Mouse (Mus musculus): ENCODE data around the gene Dhx40. TPM values are rescaled to one million over a fixed set of nuclear protein-coding genes. Genes with fewer than 3 reads are reported as not detected.

The Dhx40 gene
- polyA plus RNA-seq (2015; fragmentation: Nextera tagmentation; extraction: Ambion mirVana): 24.2 and 27.8 TPM in 2 replicates

- peaks cover 11% of the 10 kb centered on the region for H3K4me1 ChIP-seq (replicated peaks)
- WGBS: 5% methylated on average over 40 of the region's 40 CpGs
- peak; percentile 96 for ATAC-seq (ENCODE audit: low read depth)
- no peaks in the 10 kb centered on the region for H3K9me3 ChIP-seq
- peak within 1 kb of the TSS; percentile 64 for H3K9ac ChIP-seq
- H3K36me3 ChIP-seq: peaks cover 25% of the 10 kb centered on the region
- H3K4me3 ChIP-seq: peak within 1 kb of the TSS; percentile 71
- H3K27me3 ChIP-seq: peaks cover 7% of the 10 kb centered on the region; the same call in 1 of the 2 replicates
- peak within 1 kb of the TSS; percentile 85 for H3K27ac ChIP-seq (replicated peaks)
- H3K4me2 ChIP-seq: peak within 1 kb of the TSS; percentile 75
Measured at GRCm38 (mm10) chr11:86807505-86807989, at the start of gene Dhx40. Gene Dhx40, minus strand, starts transcription at chr11:86807746.

DNA sequence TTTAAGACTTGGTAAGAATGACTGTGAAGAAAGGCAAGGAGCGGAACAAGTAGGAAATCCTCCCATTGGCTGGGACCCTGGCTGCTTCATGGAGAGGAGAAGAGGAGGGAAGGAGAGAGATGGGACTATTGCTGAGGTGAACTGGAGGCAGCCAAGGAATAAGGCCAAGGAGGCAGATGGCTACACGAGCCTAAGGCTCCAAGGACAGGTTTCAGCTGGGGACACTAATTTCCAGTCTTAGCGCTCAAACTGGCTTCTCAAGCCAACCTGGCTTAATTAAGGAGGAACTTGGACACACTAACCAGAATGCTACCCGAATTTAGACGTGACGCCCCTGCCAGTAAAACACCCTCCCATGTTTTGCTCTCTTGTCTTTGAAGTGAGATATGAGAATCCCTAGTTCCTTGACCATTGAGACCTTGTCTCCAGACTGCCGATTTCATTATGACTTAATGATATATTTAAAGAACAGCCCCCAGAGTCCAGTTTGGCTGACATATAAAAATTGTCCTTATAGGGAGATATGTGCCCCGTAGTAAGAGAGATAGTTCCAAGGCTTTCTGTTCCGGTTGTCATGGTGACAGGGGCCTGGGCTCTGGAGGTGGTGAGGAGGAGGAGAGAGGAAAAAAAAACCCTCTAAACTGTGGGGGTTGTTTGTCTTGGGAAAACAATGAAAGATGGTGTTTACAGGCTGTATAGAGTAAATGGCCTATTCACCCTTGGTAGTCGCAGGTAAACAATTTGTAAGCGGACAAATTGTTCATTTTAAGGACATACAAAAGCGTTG lies 48.3 kb upstream of the Dhx40 start:
- H3K9me3 ChIP-seq: peaks cover 4% of the 10 kb centered on the region; the same call in 1 of the 2 replicates
- 60% methylated on average over 12 of the region's 12 CpGs for WGBS
- H3K4me2 ChIP-seq: no peak overlapping the region
- no peak for ATAC-seq (ENCODE audit: low read depth)
- H3K27me3 ChIP-seq: no peaks in the 10 kb centered on the region
- no peak overlapping the region for H3K27ac ChIP-seq (replicated peaks)
- no peak overlapping the region for H3K9ac ChIP-seq
- no peaks in the 10 kb centered on the region for H3K36me3 ChIP-seq
- peaks cover 28% of the 10 kb centered on the region for H3K4me1 ChIP-seq (replicated peaks)
- no peak overlapping the region for H3K4me3 ChIP-seq

DNA sequence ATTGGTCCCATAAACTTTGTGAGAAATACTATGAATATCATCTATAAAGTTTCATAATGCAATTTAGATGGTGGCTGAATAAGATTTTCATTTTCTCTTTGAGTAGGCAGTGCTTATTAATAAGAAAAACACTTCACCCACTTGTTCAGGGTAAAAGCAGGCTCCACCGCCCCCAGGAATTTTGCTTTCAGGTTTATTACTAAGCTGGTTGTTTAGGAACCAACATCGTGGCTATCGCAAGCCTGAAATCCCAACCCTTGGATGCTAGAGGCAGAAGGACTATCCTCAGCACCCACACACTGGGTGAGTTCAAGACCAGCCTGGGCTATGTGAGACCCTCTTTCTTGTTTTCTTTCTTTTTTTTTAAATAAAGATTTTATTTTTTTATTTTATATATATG lies 45.5 kb upstream of the Dhx40 start:
- Histone ChIP-seq H3K4me1 (replicated peaks) (peaks cover 28% of the 10 kb centered on the region), H3K27ac (replicated peaks) (no peak overlapping the region), H3K4me3 (no peak overlapping the region), H3K9me3 (no peaks in the 10 kb centered on the region), H3K4me2 (no peak overlapping the region), H3K27me3 (no peaks in the 10 kb centered on the region), H3K36me3 (no peaks in the 10 kb centered on the region), H3K9ac (no peak overlapping the region)
- WGBS: 78% methylated on average over 3 of the region's 3 CpGs
- no peak for ATAC-seq (ENCODE audit: low read depth)

GRCm38 (mm10) chr11:86852534-86853054 lies 45.0 kb upstream of the Dhx40 start:
- Histone ChIP-seq H3K27ac (replicated peaks) (peak overlapping the region; percentile 71; the same call in 1 of the 2 replicates), H3K4me3 (no peak overlapping the region), H3K4me2 (peak overlapping the region; percentile 9; the same call in 1 of the 2 replicates), H3K27me3 (no peaks in the 10 kb centered on the region), H3K36me3 (no peaks in the 10 kb centered on the region), H3K4me1 (replicated peaks) (peaks cover 28% of the 10 kb centered on the region), H3K9me3 (no peaks in the 10 kb centered on the region), H3K9ac (no peak overlapping the region)
- ATAC-seq (ENCODE audit: low read depth): no peak; the same call in 1 of the 2 replicates
- WGBS: 49% methylated on average over 13 of the region's 13 CpGs

DNA sequence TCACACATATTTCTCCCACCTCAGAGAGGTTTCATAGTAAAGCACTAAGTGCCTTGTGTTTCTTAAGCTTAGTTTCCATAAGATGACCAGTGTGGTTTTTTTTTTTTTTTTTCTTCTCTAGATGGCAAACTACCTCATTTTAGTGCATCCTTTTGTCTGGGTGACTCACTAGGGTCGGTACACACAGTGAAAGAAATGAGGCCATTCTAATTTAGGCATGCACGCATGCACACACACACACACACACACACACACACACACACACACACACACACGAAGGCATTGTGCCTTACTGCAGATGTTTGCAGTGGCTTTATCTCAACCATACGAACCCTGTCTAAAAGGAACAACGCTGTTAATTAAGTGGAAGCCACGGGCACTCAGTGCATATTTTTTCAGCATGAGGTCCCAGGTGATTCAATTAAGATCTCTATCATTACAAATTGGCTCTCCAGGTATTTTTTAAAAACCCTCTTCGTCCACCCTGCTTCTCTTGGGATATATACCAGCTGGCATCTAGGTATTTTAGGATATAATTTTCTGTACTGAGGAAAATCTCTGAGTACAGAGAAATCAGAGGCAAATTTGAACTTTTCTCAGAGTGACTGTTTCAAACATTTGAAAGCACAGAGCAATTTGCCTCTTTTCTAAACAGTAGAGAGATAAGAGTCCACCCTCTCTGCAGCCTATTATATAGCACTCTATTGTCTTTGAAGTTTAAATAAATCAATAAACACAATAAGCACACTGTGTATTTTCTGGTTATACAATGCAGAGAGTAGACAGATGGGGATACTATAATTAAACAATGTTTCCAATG lies 44.4 kb upstream of the Dhx40 start:
- Histone ChIP-seq H3K4me3 (no peak overlapping the region), H3K27me3 (no peaks in the 10 kb centered on the region), H3K4me1 (replicated peaks) (peaks cover 28% of the 10 kb centered on the region), H3K27ac (replicated peaks) (peak overlapping the region; percentile 71), H3K9me3 (no peaks in the 10 kb centered on the region), H3K36me3 (no peaks in the 10 kb centered on the region), H3K9ac (no peak overlapping the region), H3K4me2 (peak overlapping the region; percentile 9; the same call in 1 of the 2 replicates)
- 35% methylated on average over 7 of the region's 7 CpGs for WGBS
- ATAC-seq (ENCODE audit: low read depth): peak; percentile 43

GRCm38 (mm10) chr11:86851234-86851671 lies 43.7 kb upstream of the Dhx40 start:
- Histone ChIP-seq H3K27ac (replicated peaks) (peak overlapping the region; percentile 71), H3K4me2 (0 out of 2 replicates have a peak overlapping the region, but pooled peaks have one; percentile 9), H3K4me1 (replicated peaks) (peaks cover 27% of the 10 kb centered on the region), H3K9ac (no peak overlapping the region), H3K27me3 (no peaks in the 10 kb centered on the region), H3K36me3 (no peaks in the 10 kb centered on the region), H3K4me3 (no peak overlapping the region), H3K9me3 (no peaks in the 10 kb centered on the region)
- WGBS: 56% methylated on average over 7 of the region's 7 CpGs
- no peak for ATAC-seq (ENCODE audit: low read depth)

- WGBS: 78% methylated on average over 5 of the region's 5 CpGs
- Histone ChIP-seq H3K27me3 (no peaks in the 10 kb centered on the region), H3K27ac (replicated peaks) (no peak overlapping the region), H3K4me1 (replicated peaks) (peaks cover 20% of the 10 kb centered on the region), H3K4me2 (no peak overlapping the region), H3K4me3 (no peak overlapping the region), H3K9ac (no peak overlapping the region), H3K9me3 (no peaks in the 10 kb centered on the region), H3K36me3 (no peaks in the 10 kb centered on the region)
- ATAC-seq (ENCODE audit: low read depth): no peak
Measured at GRCm38 (mm10) chr11:86843831-86844230, 36.3 kb upstream of the Dhx40 start.

DNA sequence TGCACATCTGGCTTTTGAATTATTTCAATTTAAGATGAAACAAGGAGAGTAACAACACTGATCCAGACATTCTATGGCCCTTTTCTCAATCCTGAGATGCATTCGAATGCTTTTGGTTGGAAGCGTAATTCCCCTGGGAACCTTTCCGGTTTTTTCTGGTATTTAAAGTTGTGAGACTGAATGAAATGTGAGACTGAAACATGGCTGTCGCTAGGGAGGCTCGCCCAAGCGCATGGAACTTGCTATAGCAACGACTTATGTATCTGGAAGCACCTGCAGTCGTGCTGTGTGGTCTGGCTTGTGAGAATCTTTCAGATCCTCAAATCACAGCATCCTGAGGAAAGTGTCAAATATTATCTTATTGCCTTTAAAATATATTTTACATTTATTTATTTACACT lies 33.7 kb upstream of the Dhx40 start:
- H3K27me3 ChIP-seq: no peaks in the 10 kb centered on the region
- H3K27ac ChIP-seq (replicated peaks): peak overlapping the region; percentile 61; the same call in 1 of the 2 replicates
- no peak for ATAC-seq (ENCODE audit: low read depth)
- WGBS: 70% methylated on average over 8 of the region's 8 CpGs
- no peak overlapping the region for H3K4me3 ChIP-seq
- H3K9me3 ChIP-seq: no peaks in the 10 kb centered on the region
- H3K4me2 ChIP-seq: no peak overlapping the region
- H3K4me1 ChIP-seq (replicated peaks): peaks cover 20% of the 10 kb centered on the region
- no peak overlapping the region for H3K9ac ChIP-seq
- H3K36me3 ChIP-seq: no peaks in the 10 kb centered on the region

DNA sequence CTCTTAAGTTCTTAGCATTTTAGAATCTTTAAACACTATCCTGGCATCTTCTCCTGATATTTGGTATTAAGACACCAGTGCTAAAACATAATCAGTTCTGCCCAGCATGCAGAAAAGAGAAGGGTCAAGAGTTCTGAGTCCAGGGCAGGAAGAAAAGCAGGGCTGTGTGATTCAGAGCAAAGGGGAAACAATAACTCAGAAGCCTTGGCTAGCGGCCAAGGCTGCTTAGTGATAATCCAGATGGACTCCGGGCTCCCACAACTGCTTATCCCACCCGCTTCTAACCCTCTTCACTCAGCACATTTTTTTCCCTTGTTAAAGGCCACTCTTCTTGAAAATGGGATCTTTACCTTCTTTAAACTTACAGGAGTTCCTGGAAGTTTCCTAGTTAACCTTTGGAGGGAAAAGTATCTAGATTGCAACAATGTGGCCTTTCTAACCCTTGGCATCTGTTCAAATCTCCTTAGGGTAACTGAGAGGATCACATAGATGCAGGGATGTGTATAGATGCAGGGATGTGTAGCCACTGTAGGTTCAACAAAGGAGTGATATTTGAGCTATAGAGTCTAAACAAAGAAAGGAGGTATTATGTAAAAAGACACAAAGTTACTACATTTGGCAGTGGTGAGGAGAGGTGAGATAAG lies 33.1 kb upstream of the Dhx40 start:
- no peaks in the 10 kb centered on the region for H3K27me3 ChIP-seq
- peak overlapping the region; percentile 61 for H3K27ac ChIP-seq (replicated peaks)
- H3K4me2 ChIP-seq: no peak overlapping the region
- no peak overlapping the region for H3K9ac ChIP-seq
- WGBS: 8% methylated on average over 3 of the region's 3 CpGs
- no peak overlapping the region for H3K4me3 ChIP-seq
- no peak for ATAC-seq (ENCODE audit: low read depth)
- H3K36me3 ChIP-seq: no peaks in the 10 kb centered on the region
- no peaks in the 10 kb centered on the region for H3K9me3 ChIP-seq
- peaks cover 20% of the 10 kb centered on the region for H3K4me1 ChIP-seq (replicated peaks)

GRCm38 (mm10) chr11:86839716-86840447 lies 32.3 kb upstream of the Dhx40 start:
- Histone ChIP-seq H3K4me2 (no peak overlapping the region), H3K9ac (no peak overlapping the region), H3K4me1 (replicated peaks) (peaks cover 20% of the 10 kb centered on the region), H3K36me3 (no peaks in the 10 kb centered on the region), H3K4me3 (no peak overlapping the region), H3K27me3 (no peaks in the 10 kb centered on the region), H3K27ac (replicated peaks) (peak overlapping the region; percentile 61), H3K9me3 (no peaks in the 10 kb centered on the region)
- no peak for ATAC-seq (ENCODE audit: low read depth)
- WGBS: 39% methylated on average over 7 of the region's 7 CpGs

DNA sequence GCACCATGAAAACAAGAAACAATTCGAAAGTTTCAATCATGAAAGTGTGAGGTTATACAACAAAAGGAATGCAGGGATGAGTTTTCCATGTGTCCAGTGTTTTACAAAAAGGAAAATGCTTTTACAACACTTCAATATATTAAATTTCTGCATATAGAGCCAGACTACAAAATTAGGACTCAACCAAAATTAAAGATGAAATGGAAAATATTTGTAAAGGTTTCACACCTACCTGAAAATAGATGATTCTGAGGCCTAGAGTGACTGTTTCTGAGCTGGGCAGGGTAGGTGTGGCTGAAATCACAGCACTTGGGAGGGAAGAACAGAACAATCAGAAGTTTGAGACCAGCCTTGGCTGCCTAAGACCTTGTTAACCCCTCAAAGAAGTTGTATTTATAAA lies 31.2 kb upstream of the Dhx40 start:
- ATAC-seq (ENCODE audit: low read depth): no peak
- WGBS: 78% methylated on average over 1 of the region's 1 CpGs
- Histone ChIP-seq H3K9ac (no peak overlapping the region), H3K4me1 (replicated peaks) (peaks cover 20% of the 10 kb centered on the region), H3K27me3 (no peaks in the 10 kb centered on the region), H3K9me3 (no peaks in the 10 kb centered on the region), H3K36me3 (no peaks in the 10 kb centered on the region), H3K27ac (replicated peaks) (no peak overlapping the region), H3K4me2 (no peak overlapping the region), H3K4me3 (no peak overlapping the region)
